Mouse (Mus musculus): Measurements from ENCODE around the gene Ufc1. TPM values are rescaled to one million over a fixed set of nuclear protein-coding genes. Genes with fewer than 3 reads are reported as not detected.
"Not testable (repeated sequence)": the region's sequence is repeated elsewhere in the genome, so short reads cannot be mapped to it uniquely, and the experiment has no call there.

Gene Ufc1
- polyA plus RNA-seq, 1 experiment from 2014 or later: 109 TPM

DNA sequence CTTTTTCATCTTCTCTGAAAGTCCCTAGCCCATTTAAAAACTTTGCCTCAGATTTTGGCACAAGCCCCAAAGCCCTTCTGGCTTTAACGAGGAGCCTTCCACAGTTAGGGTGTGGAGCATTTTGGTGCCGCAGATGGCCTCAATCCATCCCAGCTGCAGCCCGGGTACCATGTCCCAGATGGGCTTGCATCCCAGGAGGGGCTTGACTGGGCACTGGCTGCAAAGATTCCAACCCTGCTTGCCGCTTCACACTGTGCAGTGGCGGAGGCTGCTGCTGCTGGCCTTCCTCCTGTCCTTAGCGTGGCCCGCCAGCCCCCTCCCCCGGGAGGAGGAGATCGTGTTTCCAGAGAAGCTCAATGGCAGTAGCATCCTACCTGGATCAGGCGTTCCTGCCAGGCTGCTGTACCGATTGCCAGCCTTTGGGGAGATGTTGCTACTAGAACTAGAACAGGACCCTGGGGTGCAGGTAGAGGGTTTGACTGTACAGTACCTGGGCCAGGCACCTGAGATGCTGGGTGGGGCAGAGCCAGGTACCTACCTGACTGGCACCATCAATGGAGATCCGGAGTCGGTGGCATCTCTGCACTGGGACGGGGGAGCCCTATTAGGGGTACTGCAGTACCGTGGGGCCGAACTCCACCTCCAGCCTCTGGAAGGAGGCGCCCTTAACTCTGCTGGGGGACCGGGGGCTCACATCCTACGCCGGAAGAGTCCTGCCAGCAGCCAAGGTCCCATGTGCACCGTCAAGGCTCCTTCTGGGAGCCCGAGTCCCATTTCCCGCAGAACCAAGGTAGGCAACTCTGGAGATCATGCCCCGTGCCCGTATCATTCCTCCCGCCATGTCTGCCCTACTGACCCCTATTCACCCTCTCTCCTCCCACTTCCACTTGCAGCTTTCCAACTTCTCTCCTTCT, 43.9 kb downstream of the Ufc1 start, which contains the start of gene Ndufs2:
Gene Ndufs2, minus strand, starts transcription at position 709 of the 914 bp plus-strand sequence.
- Histone ChIP-seq H3K9ac (peak within 1 kb of the TSS; percentile 16; the same call in 1 of the 2 replicates), H3K4me2 (peak within 1 kb of the TSS; percentile 50), H3K27me3 (no peaks in the 10 kb centered on the region), H3K36me3 (no peaks in the 10 kb centered on the region), H3K4me3 (peak within 1 kb of the TSS; percentile 28), H3K4me1 (replicated peaks) (peaks cover 42% of the 10 kb centered on the region), H3K9me3 (no peaks in the 10 kb centered on the region), H3K27ac (replicated peaks) (peak within 1 kb of the TSS; percentile 72)
- WGBS: 14% methylated on average over 26 of the region's 26 CpGs
- ATAC-seq (ENCODE audit: low FRiP score, low read depth): 0 out of 2 replicates have a peak, but pooled peaks have one; percentile 17

DNA sequence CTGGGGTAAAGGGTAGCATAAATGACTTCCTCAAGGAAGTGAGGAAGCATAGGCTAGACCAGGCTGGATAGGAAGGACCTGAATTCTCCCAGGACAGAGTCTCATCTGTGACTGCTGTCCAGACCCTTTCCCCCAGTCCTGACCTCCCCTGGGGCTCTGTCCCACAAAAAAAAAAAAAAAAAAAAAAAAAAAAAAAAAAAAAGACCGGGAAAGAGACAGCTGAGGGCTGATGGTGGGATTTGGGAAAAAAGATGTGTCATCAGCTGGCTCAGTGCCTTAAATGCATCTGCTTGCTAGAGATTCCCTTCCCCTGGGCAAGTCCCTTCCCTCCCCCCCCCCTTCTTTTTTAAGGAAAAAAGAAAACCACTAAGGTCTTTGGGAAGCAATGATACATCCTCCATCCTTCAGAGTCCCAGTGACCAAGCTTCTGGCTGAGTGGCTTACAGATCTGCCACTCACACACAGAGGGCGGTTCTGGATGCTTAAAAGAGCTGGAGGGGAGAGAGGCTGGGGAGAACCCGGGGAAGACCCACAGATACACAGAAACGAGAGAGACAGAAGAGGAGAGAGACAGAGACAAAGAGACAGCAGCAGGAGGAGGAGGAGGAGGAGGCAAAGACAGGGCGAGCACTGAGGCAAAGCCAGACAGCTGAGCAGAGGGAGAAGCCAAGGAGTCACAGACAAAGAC, 44.8 kb downstream of the Ufc1 start, which contains the start of gene Adamts4:
Gene Adamts4, plus strand, starts transcription at position 509 of the 688 bp plus-strand sequence.
- Histone ChIP-seq H3K4me1 (replicated peaks) (peaks cover 48% of the 10 kb centered on the region), H3K9me3 (no peaks in the 10 kb centered on the region), H3K4me2 (peak within 1 kb of the TSS; percentile 50), H3K4me3 (peak within 1 kb of the TSS; percentile 28), H3K27ac (replicated peaks) (peak within 1 kb of the TSS; percentile 72), H3K36me3 (0 out of 2 replicates have a peak, but pooled peaks cover 5% of the 10 kb centered on the region), H3K9ac (peak within 1 kb of the TSS; percentile 16; the same call in 1 of the 2 replicates), H3K27me3 (no peaks in the 10 kb centered on the region)
- WGBS: 9% methylated on average over 5 of the region's 5 CpGs
- ATAC-seq (ENCODE audit: low FRiP score, low read depth): no peak

DNA sequence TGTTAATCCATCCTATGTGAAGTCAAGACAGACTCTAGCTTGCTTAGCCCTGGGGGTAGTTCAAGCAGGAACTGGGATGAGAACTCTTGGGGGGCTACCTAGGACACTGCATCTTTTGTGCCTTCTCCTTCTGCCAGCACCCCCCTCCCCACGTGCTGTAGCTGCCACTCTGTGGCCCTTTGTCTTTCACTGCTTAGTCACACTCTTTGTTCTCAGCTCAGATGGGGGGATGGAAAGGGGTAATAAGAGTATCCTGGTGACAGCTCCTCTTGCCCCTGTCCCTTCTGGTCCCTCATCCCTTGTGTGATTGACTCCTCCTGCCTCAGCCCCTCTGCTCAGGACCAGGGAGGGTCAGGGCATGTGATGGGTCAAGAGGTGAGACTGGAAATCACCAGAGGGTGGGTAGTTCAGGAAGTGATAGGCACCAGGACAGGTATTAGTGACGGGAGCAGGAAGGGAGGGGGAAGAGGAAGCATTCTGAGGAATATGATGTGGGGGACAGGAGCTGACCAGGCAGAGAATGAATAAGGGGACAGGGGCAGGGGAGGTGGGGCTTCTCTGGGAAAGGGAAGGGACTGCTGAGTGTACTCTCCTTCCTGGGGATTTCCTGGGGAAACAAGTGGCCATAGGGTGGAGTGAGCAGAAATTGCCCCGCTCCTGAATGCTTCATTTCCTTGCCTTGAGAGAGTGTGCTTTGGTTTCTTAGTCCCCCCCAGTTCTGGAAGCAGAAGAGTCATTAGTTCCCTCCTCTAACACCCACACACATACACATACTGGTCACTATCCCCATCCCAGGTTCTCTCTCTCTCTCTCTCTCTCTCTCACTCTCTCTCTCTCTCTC, 46.2 kb downstream of the Ufc1 start:
- peak overlapping the region; percentile 16; the same call in 1 of the 2 replicates for H3K27ac ChIP-seq (replicated peaks)
- no peak for ATAC-seq (ENCODE audit: low FRiP score, low read depth)
- peaks cover 15% of the 10 kb centered on the region; the same call in 1 of the 2 replicates for H3K36me3 ChIP-seq
- H3K4me1 ChIP-seq (replicated peaks): peaks cover 53% of the 10 kb centered on the region
- no peaks in the 10 kb centered on the region for H3K9me3 ChIP-seq
- 44% methylated on average over 3 of the region's 3 CpGs for WGBS
- no peak overlapping the region for H3K4me3 ChIP-seq
- H3K9ac ChIP-seq: no peak overlapping the region
- no peak overlapping the region for H3K4me2 ChIP-seq
- H3K27me3 ChIP-seq: no peaks in the 10 kb centered on the region

DNA sequence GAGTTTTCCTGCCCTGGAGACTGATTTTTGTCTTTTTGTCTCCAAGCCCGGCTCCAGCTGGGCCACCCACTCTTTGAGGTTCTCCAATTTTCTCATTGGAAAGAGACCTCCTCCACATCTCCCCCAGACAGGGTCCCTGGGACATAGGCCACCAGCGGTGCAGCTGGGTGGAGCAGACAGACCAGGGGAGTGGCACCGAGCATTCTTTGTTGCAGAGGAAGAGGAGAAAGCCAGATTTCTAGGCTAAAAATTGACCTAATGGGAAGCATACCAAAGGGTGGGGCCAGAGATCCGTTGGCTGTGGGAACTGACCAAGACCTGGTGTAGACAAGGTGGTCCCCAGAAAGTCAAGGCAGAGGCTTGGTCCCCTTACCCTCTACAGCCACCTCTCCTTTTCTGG, 46.9 kb downstream of the Ufc1 start:
- Histone ChIP-seq H3K4me1 (replicated peaks) (peaks cover 53% of the 10 kb centered on the region), H3K4me3 (no peak overlapping the region)

DNA sequence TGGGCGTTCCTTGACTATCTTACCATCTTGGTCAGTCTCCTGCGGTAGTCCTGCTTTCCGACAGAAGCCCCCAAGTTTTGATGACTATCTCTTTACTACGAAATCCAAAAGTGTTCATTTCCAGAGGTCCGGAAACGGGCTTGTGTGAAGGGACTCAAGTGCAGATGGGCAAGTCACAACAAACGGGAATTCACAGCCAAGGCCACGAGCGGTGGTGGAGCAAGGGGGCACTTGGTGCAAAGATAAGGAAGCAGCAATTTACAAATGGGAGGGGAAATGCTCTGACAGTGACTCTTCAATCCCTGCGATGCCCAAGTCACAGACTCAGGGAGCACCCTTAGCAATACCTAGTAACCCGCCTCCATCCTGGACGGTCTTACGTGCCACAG, 47.4 kb downstream of the Ufc1 start:
- 14% methylated on average over 13 of the region's 13 CpGs for WGBS
- Histone ChIP-seq H3K9ac (peak overlapping the region; percentile 4), H3K4me3 (peak overlapping the region; percentile 83), H3K27me3 (no peaks in the 10 kb centered on the region), H3K36me3 (peaks cover 21% of the 10 kb centered on the region), H3K4me2 (peak overlapping the region; percentile 53), H3K27ac (replicated peaks) (peak overlapping the region; percentile 55), H3K9me3 (no peaks in the 10 kb centered on the region), H3K4me1 (replicated peaks) (peaks cover 48% of the 10 kb centered on the region)
- no peak for ATAC-seq (ENCODE audit: low FRiP score, low read depth)

More for the DNA sequence above, 46.9 kb downstream of the Ufc1 start:
- peak overlapping the region; percentile 55 for H3K27ac ChIP-seq (replicated peaks)
- H3K9me3 ChIP-seq: no peaks in the 10 kb centered on the region
- peak overlapping the region; percentile 53 for H3K4me2 ChIP-seq
- H3K36me3 ChIP-seq: peaks cover 17% of the 10 kb centered on the region; the same call in 1 of the 2 replicates
- ATAC-seq (ENCODE audit: low FRiP score, low read depth): no peak
- WGBS: 25% methylated on average over 4 of the region's 4 CpGs
- no peak overlapping the region for H3K9ac ChIP-seq
- no peaks in the 10 kb centered on the region for H3K27me3 ChIP-seq

DNA sequence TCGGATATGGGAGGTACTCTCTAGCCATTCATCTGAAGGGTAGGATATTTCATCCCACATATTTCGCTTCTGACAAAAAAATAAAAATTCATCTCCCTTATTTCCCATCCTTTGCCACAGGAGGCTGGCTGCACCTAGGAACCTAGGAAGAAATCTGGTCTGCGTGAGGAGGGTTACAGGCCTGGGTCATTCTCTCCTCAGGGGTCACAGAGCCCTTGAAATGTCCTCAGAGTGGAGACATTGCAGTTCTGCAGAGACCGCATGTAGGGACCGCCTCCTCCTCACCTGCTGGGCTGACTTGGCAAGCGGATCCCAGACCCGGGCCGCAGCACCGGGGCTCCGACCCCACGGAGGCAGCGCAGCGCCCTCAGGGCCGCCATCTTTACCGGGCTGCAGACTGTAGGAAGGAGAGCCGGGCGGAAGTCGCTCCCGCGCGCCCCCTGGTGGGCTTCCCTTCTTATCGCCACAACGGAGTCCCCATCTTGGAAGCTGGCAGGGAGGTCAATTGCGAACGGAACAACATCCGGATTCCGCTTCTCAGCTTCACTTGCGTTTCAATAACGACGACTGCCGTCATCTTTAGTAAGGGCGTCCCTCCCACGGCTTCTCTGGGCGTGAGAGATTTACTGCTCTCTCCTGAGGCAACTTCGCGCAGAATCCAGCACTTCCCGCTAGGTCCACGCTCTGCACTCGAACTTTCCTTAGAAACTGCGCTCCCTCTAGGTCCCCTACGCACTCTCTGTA, 47.9 kb downstream of the Ufc1 start:
- Histone ChIP-seq H3K27ac (replicated peaks) (peak overlapping the region; percentile 83), H3K9me3 (no peaks in the 10 kb centered on the region), H3K4me3 (peak overlapping the region; percentile 83), H3K9ac (peak overlapping the region; percentile 95), H3K27me3 (no peaks in the 10 kb centered on the region), H3K4me2 (peak overlapping the region; percentile 82), H3K4me1 (replicated peaks) (peaks cover 44% of the 10 kb centered on the region), H3K36me3 (peaks cover 26% of the 10 kb centered on the region)
- under 1% methylated on average over 41 of the region's 41 CpGs for WGBS
- ATAC-seq (ENCODE audit: low FRiP score, low read depth): peak; percentile 94

DNA sequence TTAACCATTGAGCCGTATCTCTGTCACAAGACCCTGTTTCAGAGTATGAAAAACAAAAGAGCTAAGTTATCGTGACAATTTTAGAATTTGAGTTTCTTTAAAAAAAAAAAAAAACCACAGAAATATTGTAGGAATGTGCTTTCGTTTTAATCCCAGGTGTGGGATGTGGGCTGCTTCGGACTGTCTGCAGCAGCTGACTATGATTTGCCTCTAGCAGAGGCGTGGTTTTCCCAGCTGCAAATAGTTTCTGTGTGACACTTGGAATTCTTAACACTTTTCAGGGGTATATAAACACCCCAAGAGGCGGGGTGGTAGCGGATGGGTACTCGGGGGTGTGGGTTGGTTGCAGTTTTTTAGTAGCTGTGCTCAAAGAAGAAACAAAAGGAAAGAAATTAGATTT, 49.5 kb downstream of the Ufc1 start:
- Histone ChIP-seq H3K36me3 (peaks cover 37% of the 10 kb centered on the region), H3K9me3 (no peaks in the 10 kb centered on the region), H3K4me3 (peak overlapping the region; percentile 83; the same call in 1 of the 2 replicates), H3K27me3 (no peaks in the 10 kb centered on the region), H3K4me2 (no peak overlapping the region), H3K27ac (replicated peaks) (no peak overlapping the region), H3K4me1 (replicated peaks) (peaks cover 29% of the 10 kb centered on the region), H3K9ac (no peak overlapping the region)
- WGBS: 95% methylated on average over 8 of the region's 8 CpGs
- no peak for ATAC-seq (ENCODE audit: low FRiP score, low read depth)

DNA sequence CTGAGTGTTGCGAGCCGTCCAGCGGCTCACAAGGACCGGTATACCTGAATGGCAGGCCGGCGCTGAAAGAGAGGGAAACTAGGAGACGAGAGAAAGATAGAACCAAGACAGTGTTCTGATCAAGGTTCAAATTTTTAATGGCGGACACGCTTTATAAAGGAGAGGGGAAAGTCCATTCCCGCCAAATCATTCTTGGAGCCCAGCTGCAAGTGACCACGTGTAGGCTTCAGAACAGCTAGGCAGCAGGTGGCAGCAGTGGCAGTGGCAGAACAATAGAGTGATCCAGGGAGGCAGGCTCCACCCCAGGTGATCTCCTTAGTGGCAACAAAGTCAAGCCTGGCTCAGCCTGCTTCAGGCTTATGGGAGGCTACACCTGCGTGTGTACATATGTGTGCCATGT, 52.9 kb downstream of the Ufc1 start:
- not testable (repeated sequence) for H3K9ac ChIP-seq; H3K27ac ChIP-seq (replicated peaks); H3K9me3 ChIP-seq; H3K4me2 ChIP-seq; ATAC-seq (ENCODE audit: low FRiP score, low read depth); H3K27me3 ChIP-seq; H3K4me3 ChIP-seq
- Histone ChIP-seq H3K36me3 (peaks cover 70% of the 10 kb centered on the region), H3K4me1 (replicated peaks) (peaks cover 17% of the 10 kb centered on the region)
- 84% methylated on average over 12 of the region's 12 CpGs for WGBS

DNA sequence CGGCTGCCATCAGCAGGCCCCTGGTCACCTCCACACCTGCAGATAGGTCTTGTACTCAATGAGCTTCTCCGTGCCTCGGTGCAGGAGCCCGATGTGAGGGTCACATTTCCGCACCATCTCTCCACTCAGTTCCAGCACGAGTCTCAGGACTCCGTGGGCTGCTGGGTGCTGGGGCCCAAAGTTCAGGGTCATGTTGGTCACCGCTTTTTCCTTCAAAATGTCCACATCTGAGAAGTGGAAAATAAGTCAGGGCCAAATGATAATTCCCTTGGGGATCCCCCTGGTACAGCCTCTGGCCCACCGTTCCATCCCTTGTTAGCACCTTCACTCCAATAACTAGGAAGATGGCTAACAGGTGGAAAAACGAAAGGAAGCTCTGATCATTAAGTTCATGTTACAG, 53.9 kb downstream of the Ufc1 start:
- no peak for ATAC-seq (ENCODE audit: low FRiP score, low read depth)
- no peak overlapping the region for H3K9ac ChIP-seq
- peaks cover 12% of the 10 kb centered on the region for H3K4me1 ChIP-seq (replicated peaks)
- H3K4me3 ChIP-seq: no peak overlapping the region
- 95% methylated on average over 10 of the region's 10 CpGs for WGBS
- no peaks in the 10 kb centered on the region for H3K9me3 ChIP-seq
- peaks cover 79% of the 10 kb centered on the region for H3K36me3 ChIP-seq
- no peaks in the 10 kb centered on the region for H3K27me3 ChIP-seq
- H3K4me2 ChIP-seq: no peak overlapping the region
- no peak overlapping the region for H3K27ac ChIP-seq (replicated peaks)

DNA sequence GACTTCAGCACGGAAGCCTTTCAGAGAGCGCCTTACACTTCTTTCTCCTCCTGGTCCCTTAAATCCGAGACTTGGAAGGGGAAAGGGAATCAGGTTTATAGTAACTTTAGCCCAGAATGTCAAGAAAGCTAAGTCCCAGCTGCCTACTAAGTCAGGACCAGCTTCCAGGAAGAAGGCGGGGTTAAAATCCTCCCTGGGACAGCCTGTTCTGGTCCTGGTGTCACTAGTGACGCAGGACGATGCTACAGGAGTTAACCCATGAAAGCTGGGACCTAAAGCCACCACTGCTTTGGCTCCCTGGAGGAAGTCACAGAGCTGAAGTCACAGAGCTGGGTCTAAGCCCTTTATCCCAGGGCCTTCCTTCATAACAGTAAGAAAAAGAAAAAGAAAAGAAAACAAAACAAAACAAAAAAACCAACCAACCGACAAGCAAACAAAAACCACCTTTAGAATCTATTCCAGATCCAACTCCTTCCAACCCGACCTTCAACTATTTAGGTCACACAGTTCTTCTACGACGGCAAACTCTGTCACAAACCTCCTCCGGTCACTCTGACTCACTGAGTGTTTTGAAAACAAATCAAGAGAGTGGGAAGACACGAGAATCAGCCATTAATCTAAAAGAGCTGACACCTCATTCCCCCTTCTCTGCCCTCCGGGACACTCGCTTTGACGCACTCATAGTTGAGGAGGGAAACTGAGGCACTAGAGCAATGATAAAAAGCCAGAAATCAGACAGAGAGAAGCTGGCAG, 54.7 kb downstream of the Ufc1 start:
- ATAC-seq (ENCODE audit: low FRiP score, low read depth): no peak
- H3K36me3 ChIP-seq: peaks cover 82% of the 10 kb centered on the region

More for the DNA sequence above, 54.7 kb downstream of the Ufc1 start:
- H3K4me1 ChIP-seq (replicated peaks): 0 out of 2 replicates have a peak, but pooled peaks cover 6% of the 10 kb centered on the region
- H3K27ac ChIP-seq (replicated peaks): no peak overlapping the region
- no peak overlapping the region for H3K4me2 ChIP-seq
- no peak overlapping the region for H3K9ac ChIP-seq
- WGBS: 79% methylated on average over 15 of the region's 15 CpGs
- H3K27me3 ChIP-seq: no peaks in the 10 kb centered on the region
- no peaks in the 10 kb centered on the region for H3K9me3 ChIP-seq
- H3K4me3 ChIP-seq: no peak overlapping the region

Data from hindbrain, embryonic 15.5 days (tissue).